Mouse (Mus musculus) heart, postnatal 0 days (tissue): ENCODE data around the gene Tubb5. TPM values are rescaled to one million over a fixed set of nuclear protein-coding genes. Genes with fewer than 3 reads are reported as not detected.

ENCODE experiments used
- ATAC-seq: fragments of 200-750 bp; cut with Nextera tagmentation; 2 replicates; pipeline ENCODE4 v1.8.0; 2017; ENCODE audit warnings: low read depth, moderate number of reproducible peaks, moderate library complexity; ENCODE audit not compliant: insufficient read depth
- DNase-seq: peaks from one replicate; pipeline ENCODE4 v3.0.0-alpha.2; 2016; ENCODE audit warnings: low spot score
- H3K27ac ChIP-seq: fragments of 300-500 bp; sonication (generic); 2 replicates; pipeline ENCODE4 v1.5.1; 2014; ENCODE audit warnings: low read depth, mild to moderate bottlenecking
- H3K27me3 ChIP-seq: fragments of 300-500 bp; sonication (generic); 2 replicates; pipeline ENCODE4 v1.6.1; 2014; ENCODE audit warnings: low read length, mixed read lengths; ENCODE audit not compliant: control insufficient read depth, insufficient read depth
- H3K36me3 ChIP-seq: fragments of 300-500 bp; sonication (generic); replicated peaks from 2 replicates; pipeline ENCODE4 v1.6.1; 2014; ENCODE audit warnings: low read length, mixed read lengths; ENCODE audit not compliant: control insufficient read depth, insufficient read depth
- H3K4me1 ChIP-seq: fragments of 300-500 bp; sonication (generic); 2 replicates; pipeline ENCODE4 v1.6.1; 2014; ENCODE audit warnings: antibody characterized with exemption; ENCODE audit not compliant: control insufficient read depth, insufficient read depth
- H3K4me2 ChIP-seq: fragments of 300-500 bp; sonication (generic); 2 replicates; pipeline ENCODE4 v1.6.1; 2014; ENCODE audit warnings: low read depth, mild to moderate bottlenecking, low read length, moderate library complexity
- H3K4me3 ChIP-seq: fragments of 300-500 bp; sonication (generic); 2 replicates; pipeline ENCODE4 v1.5.1; 2014; ENCODE audit warnings: low read depth, low read length
- H3K9ac ChIP-seq: fragments of 300-500 bp; sonication (generic); replicated peaks from 2 replicates; pipeline ENCODE4 v1.6.1; 2014; ENCODE audit warnings: low read depth, low read length, mixed read lengths
- H3K9me3 ChIP-seq: fragments of 300-500 bp; sonication (generic); replicated peaks from 2 replicates; pipeline ENCODE4 v1.6.1; 2016; ENCODE audit warnings: low read length; ENCODE audit not compliant: control insufficient read depth
- CTCF ChIP-seq: IDR thresholded peaks from 2 replicates; pipeline ENCODE4 v1.5.1; 2016; ENCODE audit warnings: antibody characterized with exemption, control low read depth, low read depth
- EP300 ChIP-seq: IDR thresholded peaks from 2 replicates; pipeline ENCODE4 v1.6.1; 2016; ENCODE audit warnings: antibody characterized with exemption, low read depth
- WGBS: fragments of 180-500 bp; shearing (Covaris S2); extraction: QIAGEN DNeasy Blood & Tissue Kit; methylation state at CpG from one replicate; pipeline ENCODE4 v1.1.7; 2014; 5-methylcytosine and 5-hydroxymethylcytosine counted together
- polyA plus RNA-seq: library from polyadenylated mRNA; unstranded; fragments of >200 nt; fragmentation: Nextera tagmentation; extraction: Ambion mirVana; gene quantifications from 2 replicates; pipeline ENCODE4 v1.2.1, GENCODE M21; 2015
- total RNA-seq: library from RNA; depleted of rRNA; stranded (reverse); fragments of >200 nt; gene quantifications from 2 replicates; pipeline ENCODE4 v1.2.3, GENCODE M21; 2014; ENCODE audit warnings: low replicate concordance

The Tubb5 gene
- total and polyA plus RNA-seq, 2 experiments from 2014 or later, result 267 to 1,043 TPM

DNA sequence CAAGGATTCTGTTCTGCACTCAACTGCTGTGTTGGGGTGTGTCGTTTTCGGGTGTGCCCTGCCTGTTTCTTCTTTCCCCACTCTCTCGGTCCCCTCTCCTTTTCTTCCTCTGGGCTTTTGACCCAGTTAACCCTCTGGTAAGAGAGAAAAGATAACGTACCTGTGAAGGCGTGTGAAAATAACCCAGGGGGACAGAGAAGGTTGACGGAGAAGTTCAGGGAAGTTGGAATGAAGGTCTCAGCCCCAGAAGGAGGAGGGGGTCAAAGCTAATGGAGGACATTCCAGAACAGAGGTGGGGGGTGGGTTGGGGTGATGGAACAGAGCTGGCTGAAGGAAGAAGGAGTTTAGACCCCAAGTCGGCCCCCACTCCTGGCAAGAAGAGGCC lies 30.8 kb upstream of the Tubb5 start:
- no peak for TF ChIP-seq CTCF
- TF ChIP-seq EP300, result no peak
- Histone ChIP-seq H3K36me3 (0 out of 2 replicates have a peak, but pooled peaks cover 5% of the 10 kb centered on the region), H3K9me3 (no peaks in the 10 kb centered on the region), H3K4me3 (peak overlapping the region; percentile 66), H3K9ac (peak overlapping the region; percentile 77), H3K27me3 (no peaks in the 10 kb centered on the region), H3K4me2 (peak overlapping the region; percentile 86), H3K27ac (peak overlapping the region; percentile 96), H3K4me1 (peaks cover 14% of the 10 kb centered on the region)
- DNase-seq (no peak), ATAC-seq (no peak)
- under 1% methylated on average over 7 of the region's 7 CpGs for WGBS

GRCm38 (mm10) chr17:35868165-35868820 lies 30.2 kb upstream of the Tubb5 start:
- peaks cover 14% of the 10 kb centered on the region for H3K4me1 ChIP-seq
- peak overlapping the region; percentile 86 for H3K4me2 ChIP-seq
- ATAC-seq (no peak), DNase-seq (peak; percentile 36)
- H3K36me3 ChIP-seq, result 0 out of 2 replicates have a peak, but pooled peaks cover 5% of the 10 kb centered on the region
- H3K27me3 ChIP-seq, result no peaks in the 10 kb centered on the region
- H3K9ac ChIP-seq, result peak overlapping the region; percentile 77
- TF ChIP-seq CTCF (no peak), EP300 (no peak)
- peak overlapping the region; percentile 96 for H3K27ac ChIP-seq
- WGBS, result 27% methylated on average over 15 of the region's 17 CpGs
- H3K9me3 ChIP-seq, result no peaks in the 10 kb centered on the region
- peak overlapping the region; percentile 66 for H3K4me3 ChIP-seq

DNA sequence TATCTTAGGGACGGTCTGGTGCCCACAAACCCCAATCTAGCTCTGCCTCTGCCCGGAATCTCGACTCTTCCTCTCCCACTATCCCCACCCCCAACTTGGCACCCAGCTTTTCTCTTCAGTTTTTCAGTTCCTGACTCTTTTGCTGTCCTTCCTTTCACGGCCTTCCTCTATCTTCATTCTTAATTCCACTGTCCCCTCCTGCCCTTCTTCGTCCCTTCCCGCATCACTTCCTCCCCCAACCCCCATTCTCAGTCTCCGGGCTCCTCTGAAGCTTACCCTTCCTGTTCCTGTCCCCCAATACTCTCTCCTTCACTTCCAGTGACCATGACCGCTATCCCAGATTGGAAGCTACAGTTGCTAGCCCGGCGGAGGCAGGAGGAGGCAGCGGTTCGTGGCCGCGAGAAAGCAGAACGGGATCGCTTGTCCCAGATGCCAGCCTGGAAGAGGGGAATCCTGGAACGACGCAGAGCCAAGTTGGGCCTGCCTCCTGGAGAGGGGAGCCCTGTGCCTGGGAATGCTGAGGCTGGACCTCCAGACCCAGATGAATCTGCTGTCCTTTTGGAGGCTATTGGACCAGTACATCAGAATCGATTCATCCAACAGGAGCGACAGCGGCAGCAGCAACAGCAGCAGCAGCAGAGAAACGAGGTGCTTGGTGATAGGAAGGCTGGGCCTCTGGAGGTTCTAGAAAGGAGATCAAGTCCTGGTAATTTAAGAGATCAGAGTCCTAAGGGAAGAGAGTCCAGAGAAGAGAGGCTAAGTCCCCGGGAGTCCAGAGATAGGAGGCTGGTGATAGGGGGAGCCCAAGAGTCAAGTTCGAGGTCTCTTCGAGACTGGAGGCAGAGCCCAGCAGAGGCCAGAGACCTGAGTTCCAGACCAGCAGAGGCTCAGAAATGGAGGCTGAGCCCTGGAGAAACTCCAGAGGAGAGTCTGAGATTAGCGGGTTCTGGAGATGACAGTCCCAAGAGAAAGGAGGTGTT lies 29.1 kb upstream of the Tubb5 start:
- Histone ChIP-seq H3K36me3 (0 out of 2 replicates have a peak, but pooled peaks cover 5% of the 10 kb centered on the region), H3K4me1 (peaks cover 14% of the 10 kb centered on the region), H3K27ac (peak overlapping the region; percentile 96), H3K9me3 (no peaks in the 10 kb centered on the region), H3K4me3 (peak overlapping the region; percentile 66), H3K9ac (peak overlapping the region; percentile 77), H3K27me3 (no peaks in the 10 kb centered on the region), H3K4me2 (peak overlapping the region; percentile 86)
- TF ChIP-seq CTCF (0 out of 2 replicates have a peak, but pooled peaks have one; percentile 13), EP300 (no peak)
- DNase-seq (peak; percentile 27), ATAC-seq (no peak)
- WGBS, result 9% methylated on average over 26 of the region's 26 CpGs

GRCm38 (mm10) chr17:35866281-35866831 lies 28.2 kb upstream of the Tubb5 start:
- ATAC-seq (peak; percentile 34), DNase-seq (peak; percentile 67)
- TF ChIP-seq CTCF, result no peak
- TF ChIP-seq EP300, result no peak
- Histone ChIP-seq H3K9me3 (no peaks in the 10 kb centered on the region), H3K4me1 (peaks cover 16% of the 10 kb centered on the region), H3K36me3 (0 out of 2 replicates have a peak, but pooled peaks cover 3% of the 10 kb centered on the region), H3K4me2 (peak overlapping the region; percentile 86), H3K27me3 (no peaks in the 10 kb centered on the region), H3K9ac (peak overlapping the region; percentile 77), H3K4me3 (peak overlapping the region; percentile 66), H3K27ac (peak overlapping the region; percentile 96)
- WGBS, result under 1% methylated on average over 31 of the region's 38 CpGs

DNA sequence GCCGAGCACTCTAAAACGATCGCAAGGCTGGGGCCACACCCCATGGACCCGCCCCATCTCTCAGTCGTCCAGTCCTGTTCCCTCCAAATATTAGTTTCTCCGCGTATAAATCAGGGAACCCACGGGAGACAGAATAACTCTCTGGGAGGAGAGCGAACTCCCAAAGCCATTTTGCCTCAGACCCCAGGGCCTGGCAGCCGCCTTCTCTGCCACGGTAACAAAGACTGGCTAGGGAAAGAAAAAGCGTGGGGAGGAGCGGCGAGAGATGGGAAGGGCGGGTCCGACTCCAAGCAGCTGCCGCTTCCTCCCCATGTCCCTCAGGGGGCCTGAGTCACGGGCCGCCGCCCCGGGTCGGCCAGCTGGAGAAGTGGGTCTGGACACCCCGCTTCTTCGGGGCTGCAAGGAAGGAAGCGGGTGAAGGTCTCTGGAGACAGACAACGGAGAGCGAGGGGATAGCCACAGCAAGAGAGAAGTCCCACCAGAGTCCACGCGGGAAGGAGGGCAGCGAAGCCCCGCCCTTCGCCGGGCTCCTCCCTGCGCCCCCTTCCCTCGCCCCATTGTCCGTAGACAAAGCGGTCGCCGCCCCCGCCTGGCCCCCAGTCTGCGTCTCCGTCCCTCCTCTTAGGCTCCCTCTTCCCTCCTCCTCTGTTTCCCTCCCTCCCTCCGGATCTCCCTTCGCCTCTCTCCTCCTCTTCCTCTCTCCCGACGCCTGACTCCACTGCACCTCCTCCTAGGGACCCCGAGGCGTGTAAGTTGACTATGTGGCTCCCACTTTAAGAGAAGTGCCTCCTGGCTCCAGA lies 27.6 kb upstream of the Tubb5 start, which contains the start of gene Ppp1r18:
Gene Ppp1r18, plus strand, starts transcription at position 113 of the 800 bp plus-strand sequence.
- WGBS, result under 1% methylated on average over 43 of the region's 48 CpGs
- Histone ChIP-seq H3K4me2 (peak within 1 kb of the TSS; percentile 86), H3K36me3 (no peaks in the 10 kb centered on the region)

More for the DNA sequence above, 27.6 kb upstream of the Tubb5 start, which contains the start of gene Ppp1r18:
- H3K4me1 ChIP-seq, result peaks cover 14% of the 10 kb centered on the region; the same call in 1 of the 2 replicates
- H3K9ac ChIP-seq, result peak within 1 kb of the TSS; percentile 77
- TF ChIP-seq CTCF, result no peak
- TF ChIP-seq EP300, result 0 out of 2 replicates have a peak, but pooled peaks have one; percentile 69
- H3K4me3 ChIP-seq, result peak within 1 kb of the TSS; percentile 66
- ATAC-seq (peak; percentile 54), DNase-seq (peak; percentile 84)
- H3K27me3 ChIP-seq, result no peaks in the 10 kb centered on the region
- peak within 1 kb of the TSS; percentile 96 for H3K27ac ChIP-seq
- H3K9me3 ChIP-seq, result no peaks in the 10 kb centered on the region
